Mouse (Mus musculus): ENCODE data around the gene Slc25a19.
A peak's percentile ranks its signal among the peaks of the same experiment; 100 is the strongest.

Gene Slc25a19

GRCm38 (mm10) chr11:115618732-115619516 is 9.2 kb downstream of the Slc25a19 start:
- DNase-seq (ENCODE audit: low spot score in 2 of 2): no peak

- DNase-seq (ENCODE audit: low spot score in 2 of 2): no peak
Measured at GRCm38 (mm10) chr11:115618001-115618400, 10.1 kb downstream of the Slc25a19 start.

- DNase-seq (ENCODE audit: low spot score in 2 of 2): no peak
Measured at GRCm38 (mm10) chr11:115616893-115617292, 11.2 kb downstream of the Slc25a19 start.

- DNase-seq (ENCODE audit: low spot score in 2 of 2): no peak
Measured at GRCm38 (mm10) chr11:115616371-115616770, 11.7 kb downstream of the Slc25a19 start.

- no peak for DNase-seq (ENCODE audit: low spot score in 2 of 2)
Measured at GRCm38 (mm10) chr11:115615875-115616274, 12.2 kb downstream of the Slc25a19 start.

GRCm38 (mm10) chr11:115615108-115615825 is 12.8 kb downstream of the Slc25a19 start:
- no peak for DNase-seq (ENCODE audit: low spot score in 2 of 2)

- DNase-seq (ENCODE audit: low spot score in 2 of 2): no peak
Measured at GRCm38 (mm10) chr11:115614346-115615107, 13.6 kb downstream of the Slc25a19 start.

- DNase-seq (ENCODE audit: low spot score in 2 of 2): peak; percentile 45 to 70
Measured at GRCm38 (mm10) chr11:115613138-115613945, 14.8 kb downstream of the Slc25a19 start.

- peak; percentile 97 to 98 for DNase-seq (ENCODE audit: low spot score in 2 of 2)
Measured at GRCm38 (mm10) chr11:115612410-115613137, 15.5 kb downstream of the Slc25a19 start, which contains the start of gene Mif4gd. Gene Mif4gd (minus strand): TSS chr11:115612969.

GRCm38 (mm10) chr11:115612059-115612409 is 16.1 kb downstream of the Slc25a19 start:
- DNase-seq (ENCODE audit: low spot score in 2 of 2): peak; percentile 79 to 89

GRCm38 (mm10) chr11:115611173-115611572 is 16.9 kb downstream of the Slc25a19 start:
- no peak for DNase-seq (ENCODE audit: low spot score in 2 of 2)

- no peak for DNase-seq (ENCODE audit: low spot score in 2 of 2)
Measured at GRCm38 (mm10) chr11:115609576-115609975, 18.5 kb downstream of the Slc25a19 start.

GRCm38 (mm10) chr11:115608421-115609399 is 19.4 kb downstream of the Slc25a19 start:
- no peak for DNase-seq (ENCODE audit: low spot score in 2 of 2)

GRCm38 (mm10) chr11:115606733-115607132 is 21.4 kb downstream of the Slc25a19 start:
- no peak for DNase-seq (ENCODE audit: low spot score in 2 of 2)

GRCm38 (mm10) chr11:115604304-115604696 is 23.8 kb downstream of the Slc25a19 start:
- DNase-seq (ENCODE audit: low spot score in 2 of 2): no peak

GRCm38 (mm10) chr11:115603476-115604303 is 24.4 kb downstream of the Slc25a19 start, which contains the start of the genes Mrps7 and Gga3:
Gene Mrps7 (plus strand): TSS chr11:115603925.
Gene Gga3 (minus strand): TSS chr11:115604051.
- peak; percentile 93 to 97 for DNase-seq (ENCODE audit: low spot score in 2 of 2)

- DNase-seq (ENCODE audit: low spot score in 2 of 2): no peak
Measured at GRCm38 (mm10) chr11:115603128-115603475, 25.0 kb downstream of the Slc25a19 start.

GRCm38 (mm10) chr11:115601174-115601573 is 26.9 kb downstream of the Slc25a19 start:
- DNase-seq (ENCODE audit: low spot score in 2 of 2): no peak

- no peak for DNase-seq (ENCODE audit: low spot score in 2 of 2)
Measured at GRCm38 (mm10) chr11:115600743-115601142, 27.4 kb downstream of the Slc25a19 start.
